Mouse (Mus musculus): ENCODE measurements at regions not wholly inside any gene's neighbourhood (a gene's known extent, or its start where the extent isn't known, plus 50 kb on each side); places are given as distances from the start of the nearest gene placed in this dataset.

DNA sequence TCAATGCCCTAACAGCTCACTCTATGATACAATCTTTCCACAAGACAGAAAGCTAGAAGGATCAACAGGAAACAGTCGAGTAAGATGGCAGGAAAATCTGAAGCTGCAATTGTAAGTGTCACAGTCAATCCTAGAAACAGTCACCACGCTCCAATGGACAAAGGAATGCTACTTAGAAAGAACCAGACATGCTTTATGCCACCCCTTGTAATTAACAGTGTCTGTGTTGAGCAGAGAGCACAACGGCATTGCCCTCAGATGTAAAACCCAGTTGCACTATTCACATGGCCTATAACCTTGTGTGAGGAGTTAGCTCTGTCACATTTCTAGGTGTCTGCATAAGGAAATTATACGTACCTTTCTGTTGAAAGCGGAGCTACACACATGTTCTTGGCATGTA lies 864.8 kb downstream of the Defb40 start:
- no peak overlapping the region for H3K27ac ChIP-seq (ENCODE audit: insufficient read depth, low read length)
- no peak overlapping the region for H3K4me3 ChIP-seq (ENCODE audit: insufficient read depth, low read length)
- TF ChIP-seq CTCF (IDR thresholded peaks at IDR 0.05; ENCODE audit: extremely low read depth, insufficient read depth, low read length): no peak
- TF ChIP-seq POLR2A (IDR thresholded peaks at IDR 0.05; ENCODE audit: extremely low read depth, insufficient read depth, low read length): no peak
- H3K4me1 ChIP-seq (ENCODE audit: control insufficient read depth, insufficient read depth, low read length): no peaks in the 10 kb centered on the region

DNA sequence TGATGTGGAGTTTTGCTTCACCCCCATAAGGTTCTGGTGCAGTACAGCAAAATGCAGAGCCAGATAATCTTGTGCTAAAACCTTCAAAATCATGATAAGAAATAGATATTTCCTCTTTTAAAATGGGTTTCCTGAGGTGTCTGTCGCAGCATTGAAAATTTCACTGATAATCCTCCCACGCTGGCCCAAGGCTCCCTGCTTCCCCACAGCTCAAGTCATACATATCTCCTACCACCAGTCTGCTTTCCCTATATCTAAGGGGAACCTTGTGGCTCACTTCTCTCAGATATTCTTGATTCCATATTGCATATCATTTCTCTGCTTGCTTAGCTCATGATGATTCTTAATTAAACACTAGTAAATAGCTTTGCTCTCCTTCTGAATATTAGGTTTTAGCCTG lies 868.6 kb downstream of the Defb40 start:
- no peak overlapping the region for H3K4me3 ChIP-seq (ENCODE audit: insufficient read depth, low read length)
- TF ChIP-seq POLR2A (IDR thresholded peaks at IDR 0.05; ENCODE audit: extremely low read depth, insufficient read depth, low read length): no peak
- TF ChIP-seq CTCF (IDR thresholded peaks at IDR 0.05; ENCODE audit: extremely low read depth, insufficient read depth, low read length): no peak
- H3K4me1 ChIP-seq (ENCODE audit: control insufficient read depth, insufficient read depth, low read length): no peaks in the 10 kb centered on the region
- H3K27ac ChIP-seq (ENCODE audit: insufficient read depth, low read length): no peak overlapping the region

DNA sequence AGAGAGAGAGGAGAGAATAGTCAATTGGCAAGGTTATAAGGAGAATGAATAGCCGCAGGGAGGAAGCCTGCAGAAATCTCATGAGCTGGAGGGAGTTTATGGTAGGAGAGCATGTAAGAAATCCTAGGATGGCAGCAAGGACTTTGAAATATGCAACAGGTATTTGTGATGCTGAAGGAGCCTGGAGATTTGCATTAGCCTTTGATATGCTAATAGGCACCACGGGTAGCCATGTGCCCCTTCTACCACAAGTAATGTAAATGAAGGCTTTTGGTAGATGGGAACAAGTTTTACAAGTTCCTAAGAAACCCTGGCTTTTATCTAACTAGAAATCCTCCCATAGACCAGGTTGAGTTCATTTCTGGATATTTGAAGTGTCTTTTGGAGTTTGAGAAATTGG lies 871.2 kb downstream of the Defb40 start:
- Histone ChIP-seq H3K4me3 (ENCODE audit: insufficient read depth, low read length) (no peak overlapping the region), H3K27ac (ENCODE audit: insufficient read depth, low read length) (no peak overlapping the region), H3K4me1 (ENCODE audit: control insufficient read depth, insufficient read depth, low read length) (no peaks in the 10 kb centered on the region)
- TF ChIP-seq POLR2A (IDR thresholded peaks at IDR 0.05; ENCODE audit: extremely low read depth, insufficient read depth, low read length): no peak
- no peak for TF ChIP-seq CTCF (IDR thresholded peaks at IDR 0.05; ENCODE audit: extremely low read depth, insufficient read depth, low read length)

DNA sequence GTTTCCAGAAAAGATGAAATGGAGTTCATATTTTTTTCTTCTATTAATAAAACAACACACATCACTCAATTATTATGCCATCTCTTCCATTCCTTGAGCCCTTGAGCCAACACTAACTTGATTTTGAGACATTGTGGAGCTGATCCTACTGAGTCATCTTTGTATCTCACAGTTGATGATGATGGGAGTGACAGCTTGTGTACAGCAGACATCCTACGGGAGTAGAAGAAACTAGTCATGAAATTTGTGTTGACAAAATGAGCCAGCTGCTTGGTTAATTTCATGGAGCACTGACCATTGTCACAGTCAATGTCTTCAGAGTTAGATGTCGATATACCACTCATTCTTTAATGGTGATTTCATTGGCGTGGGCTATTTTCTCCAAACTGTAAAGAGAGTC lies 912.6 kb downstream of the Defb40 start:
- H3K27ac ChIP-seq (ENCODE audit: insufficient read depth, low read length): no peak overlapping the region
- no peak for TF ChIP-seq POLR2A (IDR thresholded peaks at IDR 0.05; ENCODE audit: extremely low read depth, insufficient read depth, low read length)
- TF ChIP-seq CTCF (IDR thresholded peaks at IDR 0.05; ENCODE audit: extremely low read depth, insufficient read depth, low read length): no peak
- H3K4me3 ChIP-seq (ENCODE audit: insufficient read depth, low read length): no peak overlapping the region
- H3K4me1 ChIP-seq (ENCODE audit: control insufficient read depth, insufficient read depth, low read length): no peaks in the 10 kb centered on the region

DNA sequence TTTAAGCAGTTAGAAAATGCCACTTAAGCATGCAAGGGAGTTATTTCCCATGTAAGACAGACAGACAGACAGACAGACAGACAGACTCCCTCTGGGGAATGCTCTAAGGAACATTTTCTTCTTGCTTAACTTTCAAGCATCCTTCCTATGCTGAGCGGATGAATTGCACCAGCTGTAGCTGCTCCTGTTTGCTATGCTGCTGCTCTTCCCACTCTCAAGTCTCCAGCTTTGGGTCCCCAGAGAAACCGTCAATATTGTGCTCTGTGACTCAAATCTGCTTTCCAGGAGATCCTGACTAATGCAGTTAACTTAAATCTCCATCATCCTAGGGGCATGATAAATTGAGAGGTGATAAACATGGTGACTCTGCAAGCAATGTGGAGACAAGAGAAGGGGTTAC lies 918.5 kb downstream of the Defb40 start:
- no peak overlapping the region for H3K4me3 ChIP-seq (ENCODE audit: insufficient read depth, low read length)
- no peak for TF ChIP-seq CTCF (IDR thresholded peaks at IDR 0.05; ENCODE audit: extremely low read depth, insufficient read depth, low read length)
- TF ChIP-seq POLR2A (IDR thresholded peaks at IDR 0.05; ENCODE audit: extremely low read depth, insufficient read depth, low read length): no peak

DNA sequence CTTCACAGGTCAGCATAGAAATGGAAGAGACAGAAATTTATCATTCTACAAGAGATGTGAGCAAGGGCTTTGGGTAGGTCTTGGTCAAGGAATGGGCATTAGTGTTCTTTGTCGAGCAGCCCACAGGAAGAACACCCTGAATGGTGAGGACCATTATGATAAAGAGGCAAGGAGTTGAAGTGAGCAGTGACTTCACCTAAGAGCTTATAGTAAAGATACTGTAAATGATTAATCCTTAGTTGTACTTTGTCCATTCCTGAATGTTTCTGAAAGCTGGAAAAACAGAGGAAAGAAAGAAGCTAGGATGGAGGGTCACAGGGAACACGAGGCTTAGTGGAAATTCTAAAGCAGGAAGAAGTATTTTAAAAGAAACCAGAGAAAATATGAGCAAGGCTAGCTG lies 956.9 kb downstream of the Defb40 start:
- no peak for TF ChIP-seq POLR2A (IDR thresholded peaks at IDR 0.05; ENCODE audit: extremely low read depth, insufficient read depth, low read length)
- no peak for TF ChIP-seq CTCF (IDR thresholded peaks at IDR 0.05; ENCODE audit: extremely low read depth, insufficient read depth, low read length)
- H3K4me1 ChIP-seq (ENCODE audit: control insufficient read depth, insufficient read depth, low read length): no peaks in the 10 kb centered on the region
- no peak overlapping the region for H3K27ac ChIP-seq (ENCODE audit: insufficient read depth, low read length)
- no peak overlapping the region for H3K4me3 ChIP-seq (ENCODE audit: insufficient read depth, low read length)

More for the DNA sequence above, 918.5 kb downstream of the Defb40 start:
- Histone ChIP-seq H3K4me1 (ENCODE audit: control insufficient read depth, insufficient read depth, low read length) (no peaks in the 10 kb centered on the region), H3K27ac (ENCODE audit: insufficient read depth, low read length) (no peak overlapping the region)

DNA sequence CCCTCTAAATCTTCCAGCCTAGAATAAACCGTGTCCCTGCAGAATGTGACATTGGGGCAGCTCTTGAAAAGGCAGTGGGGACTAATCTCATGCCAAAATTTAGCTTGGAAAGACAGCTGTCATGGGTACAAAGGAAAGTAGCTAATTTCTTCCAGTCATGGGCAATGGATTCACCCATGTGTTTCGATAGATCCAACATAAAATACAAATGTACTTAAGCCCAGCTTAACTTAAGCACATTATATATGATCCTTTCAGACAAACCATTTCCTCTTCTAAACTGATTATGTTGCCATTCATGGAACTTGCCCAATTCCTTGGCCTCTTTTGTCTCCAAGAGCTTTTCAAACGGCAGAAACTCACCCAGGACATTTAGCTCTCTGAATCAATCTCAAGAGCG lies 970.5 kb downstream of the Defb40 start:
- TF ChIP-seq POLR2A (IDR thresholded peaks at IDR 0.05; ENCODE audit: extremely low read depth, insufficient read depth, low read length) (no peak), CTCF (IDR thresholded peaks at IDR 0.05; ENCODE audit: extremely low read depth, insufficient read depth, low read length) (no peak)
- Histone ChIP-seq H3K4me3 (ENCODE audit: insufficient read depth, low read length) (no peak overlapping the region), H3K4me1 (ENCODE audit: control insufficient read depth, insufficient read depth, low read length) (no peaks in the 10 kb centered on the region), H3K27ac (ENCODE audit: insufficient read depth, low read length) (no peak overlapping the region)

DNA sequence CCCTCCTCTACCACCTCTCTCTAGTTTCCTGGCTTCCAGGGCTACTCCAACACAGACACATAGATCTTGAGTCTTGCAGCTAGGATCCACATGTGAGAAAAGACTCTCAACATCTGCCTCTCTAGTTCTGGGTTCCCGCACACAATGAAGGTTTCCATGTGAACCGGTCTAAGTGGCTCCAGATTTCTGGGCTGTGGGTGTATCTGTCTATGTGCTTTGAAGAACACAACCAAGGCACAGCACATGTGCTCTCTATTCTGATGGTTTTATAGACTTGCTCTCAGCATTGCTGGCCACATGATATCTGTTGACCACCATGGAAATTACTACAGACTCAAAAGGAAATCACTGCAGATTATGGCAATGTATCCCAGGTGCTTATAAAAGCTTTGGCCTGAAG lies 972.4 kb downstream of the Defb40 start:
- TF ChIP-seq POLR2A (IDR thresholded peaks at IDR 0.05; ENCODE audit: extremely low read depth, insufficient read depth, low read length) (no peak), CTCF (IDR thresholded peaks at IDR 0.05; ENCODE audit: extremely low read depth, insufficient read depth, low read length) (no peak)
- Histone ChIP-seq H3K4me3 (ENCODE audit: insufficient read depth, low read length) (no peak overlapping the region), H3K27ac (ENCODE audit: insufficient read depth, low read length) (no peak overlapping the region), H3K4me1 (ENCODE audit: control insufficient read depth, insufficient read depth, low read length) (no peaks in the 10 kb centered on the region)

DNA sequence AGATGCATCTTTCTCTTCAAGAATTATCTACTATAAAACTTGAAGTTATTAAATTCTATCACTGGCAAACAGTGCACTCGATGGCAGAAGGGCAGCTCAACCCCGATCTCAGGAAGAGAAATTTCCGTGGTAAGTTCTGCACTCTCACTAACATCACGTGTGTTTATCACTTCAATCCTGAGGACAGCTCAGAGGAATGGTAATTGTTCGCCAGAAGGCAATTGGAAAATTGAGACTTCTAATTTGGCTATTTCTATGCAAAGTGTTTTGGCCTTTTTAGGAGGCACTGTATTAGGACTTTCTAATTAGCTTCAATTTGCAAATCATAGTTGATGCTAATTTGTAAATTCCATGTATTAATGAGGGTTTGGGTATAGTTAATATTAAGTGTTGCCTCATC lies 977.3 kb downstream of the Defb40 start:
- Histone ChIP-seq H3K4me1 (ENCODE audit: control insufficient read depth, insufficient read depth, low read length) (no peaks in the 10 kb centered on the region), H3K27ac (ENCODE audit: insufficient read depth, low read length) (no peak overlapping the region), H3K4me3 (ENCODE audit: insufficient read depth, low read length) (no peak overlapping the region)
- TF ChIP-seq POLR2A (IDR thresholded peaks at IDR 0.05; ENCODE audit: extremely low read depth, insufficient read depth, low read length) (no peak), CTCF (IDR thresholded peaks at IDR 0.05; ENCODE audit: extremely low read depth, insufficient read depth, low read length) (no peak)

DNA sequence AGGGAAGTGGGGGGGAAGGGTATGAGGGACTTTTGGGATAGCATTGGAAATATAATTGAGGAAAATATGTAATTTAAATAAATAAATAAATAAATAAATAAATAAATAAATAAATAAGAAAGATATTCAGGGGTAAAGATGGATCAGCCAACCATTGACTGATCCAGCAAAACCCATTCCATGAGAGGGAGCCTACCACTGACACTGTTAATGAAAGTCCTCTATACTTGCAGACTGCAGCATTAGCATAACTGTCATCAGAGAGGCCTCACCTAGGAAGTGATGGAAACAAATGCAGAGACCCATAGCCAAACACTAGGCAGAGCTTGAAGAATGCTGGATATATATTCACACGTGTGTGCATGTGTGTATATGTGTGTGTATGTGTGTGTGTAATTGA lies 993.3 kb downstream of the Defb40 start:
- no peaks in the 10 kb centered on the region for H3K4me1 ChIP-seq (ENCODE audit: control insufficient read depth, insufficient read depth, low read length)
- no peak overlapping the region for H3K27ac ChIP-seq (ENCODE audit: insufficient read depth, low read length)
- H3K4me3 ChIP-seq (ENCODE audit: insufficient read depth, low read length): no peak overlapping the region
- TF ChIP-seq CTCF (IDR thresholded peaks at IDR 0.05; ENCODE audit: extremely low read depth, insufficient read depth, low read length) (no peak), POLR2A (IDR thresholded peaks at IDR 0.05; ENCODE audit: extremely low read depth, insufficient read depth, low read length) (no peak)

DNA sequence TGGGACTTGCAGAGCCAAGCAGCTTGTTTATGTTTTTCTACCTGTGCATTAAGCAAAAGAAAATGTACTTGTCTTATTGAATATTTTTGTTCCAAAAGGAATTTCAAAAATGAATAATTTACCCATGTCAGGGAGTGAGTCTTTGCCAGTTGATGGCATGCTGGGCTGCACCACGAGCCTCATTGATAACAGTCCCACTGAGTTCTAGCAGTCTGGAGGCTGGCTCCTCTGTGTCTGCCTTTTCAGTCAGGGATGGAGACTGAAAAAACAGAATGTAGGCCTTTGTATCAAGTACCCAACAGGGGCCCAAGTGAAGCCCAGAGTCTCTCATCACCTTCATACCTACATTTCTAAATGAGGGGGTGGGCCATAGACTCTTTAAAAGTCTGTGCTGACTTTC lies 1029.2 kb downstream of the Defb40 start:
- Histone ChIP-seq H3K27ac (ENCODE audit: insufficient read depth, low read length) (no peak overlapping the region), H3K4me1 (ENCODE audit: control insufficient read depth, insufficient read depth, low read length) (no peaks in the 10 kb centered on the region), H3K4me3 (ENCODE audit: insufficient read depth, low read length) (no peak overlapping the region)
- TF ChIP-seq POLR2A (IDR thresholded peaks at IDR 0.05; ENCODE audit: extremely low read depth, insufficient read depth, low read length) (no peak), CTCF (IDR thresholded peaks at IDR 0.05; ENCODE audit: extremely low read depth, insufficient read depth, low read length) (no peak)

All from cortical plate, adult 2 months (tissue).